In the genomic region with DNA sequence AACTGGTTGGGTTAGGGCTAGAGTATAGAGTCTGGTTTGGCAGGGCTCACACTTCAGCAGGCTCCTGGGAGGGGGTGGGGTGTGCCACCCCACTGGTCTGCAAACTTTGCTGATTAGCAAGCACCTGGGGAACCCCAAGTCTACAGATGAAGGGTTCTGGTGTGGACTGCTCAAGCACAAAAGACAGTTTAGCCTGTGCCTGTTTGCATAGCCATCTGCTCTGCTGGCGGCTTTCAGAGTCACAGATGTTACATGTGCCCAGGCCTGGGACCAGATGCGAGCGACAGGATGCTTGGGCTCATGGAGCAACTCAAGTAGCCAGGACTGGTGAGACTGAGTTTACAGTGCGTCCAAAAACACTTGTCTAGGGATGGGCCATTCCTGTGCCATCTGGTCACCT, we compare ENCODE assay signal across 9 mouse cellular contexts. TPM values are rescaled to one million over a fixed set of nuclear protein-coding genes. Genes with fewer than 3 reads are reported as not detected.
A peak's percentile ranks its signal among the peaks of the same experiment; 100 is the strongest.
DNase-seq lines count a peak whose midpoint lies in the region; ATAC-seq lines count a peak whose summit lies in the region.
"Had no signal": no experiment of that assay in that cellular context is flagged by ENCODE, and none has a peak within 500 bp of the region (broad histone marks: within the 10 kb centered on the region; RNA-seq: fewer than 3 reads in every experiment).

No protein-coding gene starts in this region.

- peaks cover 43% of the 10 kb centered on the region for H3K4me1 ChIP-seq in heart, embryonic 13.5 days
- H3K4me1 ChIP-seq in heart, embryonic 16.5 days (ENCODE audit: control insufficient read depth, insufficient read depth, low read length): peaks cover 17% of the 10 kb centered on the region
- peaks cover 47% of the 10 kb centered on the region for H3K4me1 ChIP-seq in neural tube, embryonic 15.5 days

- peak overlapping the region; percentile 81 for H3K27ac ChIP-seq in heart, embryonic 13.5 days (replicated peaks)
- peak overlapping the region; percentile 79 for H3K27ac ChIP-seq in heart, embryonic 16.5 days (ENCODE audit: low read length)
- peak overlapping the region; percentile 70 for H3K27ac ChIP-seq in neural tube, embryonic 15.5 days (replicated peaks)

- no peaks in the 10 kb centered on the region for H3K9me3 ChIP-seq in heart, embryonic 13.5 days
- H3K9me3 ChIP-seq in heart, embryonic 16.5 days (replicated peaks; ENCODE audit: control insufficient read depth, low read length): no peaks in the 10 kb centered on the region
- H3K9me3 ChIP-seq in neural tube, embryonic 15.5 days (replicated peaks): no peaks in the 10 kb centered on the region

- H3K4me3 ChIP-seq in heart, embryonic 13.5 days: no peak overlapping the region
- no peak overlapping the region for H3K4me3 ChIP-seq in heart, embryonic 16.5 days (ENCODE audit: low read length)
- no peak overlapping the region for H3K4me3 ChIP-seq in neural tube, embryonic 15.5 days (replicated peaks)
- H3K4me3 ChIP-seq: erythroblast, embryonic 14.5 days had no signal

- 63% methylated on average over 4 of the region's 4 CpGs for WGBS in heart, embryonic 13.5 days
- WGBS in heart, embryonic 16.5 days: 62% methylated on average over 4 of the region's 4 CpGs
- 45% methylated on average over 4 of the region's 4 CpGs for WGBS in neural tube, embryonic 15.5 days

- no peak for DNase-seq in heart, adult 9 months (ENCODE audit: low spot score in 2 of 2)
- DNase-seq in MN1 (ENCODE audit: low spot score): peak; percentile 72
- no peak for DNase-seq in urinary bladder, postnatal 25 days (ENCODE audit: low spot score)
- no peak for DNase-seq in adrenal gland, postnatal 36 days
- no peak for DNase-seq in frontal cortex, postnatal 36 days (ENCODE audit: low spot score in 2 of 2)

- no peak overlapping the region for H3K9ac ChIP-seq in heart, embryonic 13.5 days
- H3K9ac ChIP-seq in heart, embryonic 16.5 days (ENCODE audit: low read length): no peak overlapping the region
- H3K9ac ChIP-seq in neural tube, embryonic 15.5 days (replicated peaks): no peak overlapping the region

- H3K4me2 ChIP-seq in heart, embryonic 13.5 days: no peak overlapping the region
- 0 out of 2 replicates have a peak overlapping the region, but pooled peaks have one; percentile 3 for H3K4me2 ChIP-seq in heart, embryonic 16.5 days (ENCODE audit: low read depth, low read length)
- no peak overlapping the region for H3K4me2 ChIP-seq in neural tube, embryonic 15.5 days

- no peak for ATAC-seq in heart, embryonic 13.5 days (ENCODE audit: extremely low read depth, insufficient number of reproducible peaks, low FRiP score, low TSS enrichment)
- no peak; the same call in 1 of the 2 replicates for ATAC-seq in heart, embryonic 16.5 days (replicated peaks; ENCODE audit: extremely low read depth, insufficient read depth, low FRiP score)
- ATAC-seq in neural tube, embryonic 15.5 days (ENCODE audit: low FRiP score): no peak

- H3K36me3 ChIP-seq in heart, embryonic 13.5 days: no peaks in the 10 kb centered on the region
- H3K36me3 ChIP-seq in heart, embryonic 16.5 days (ENCODE audit: control insufficient read depth, insufficient read depth): no peaks in the 10 kb centered on the region
- H3K36me3 ChIP-seq in neural tube, embryonic 15.5 days: no peaks in the 10 kb centered on the region

- peaks cover 29% of the 10 kb centered on the region for H3K27me3 ChIP-seq in heart, embryonic 13.5 days (replicated peaks)
- H3K27me3 ChIP-seq in heart, embryonic 16.5 days (ENCODE audit: control insufficient read depth, insufficient read depth, low read length): peaks cover 14% of the 10 kb centered on the region
- H3K27me3 ChIP-seq in neural tube, embryonic 15.5 days (replicated peaks): peaks cover 9% of the 10 kb centered on the region

RNA-seq across cellular contexts. Expression of gene Ppp1r16b, which starts 8.3 kb away (rescaled TPM):
- polyA plus RNA-seq in heart, embryonic 13.5 days (2015; fragmentation: Nextera tagmentation; extraction: Ambion mirVana): 4.5 and 4.9 TPM in 2 replicates
- 7.1 and 8.2 TPM in 2 replicates for polyA plus RNA-seq in heart, embryonic 16.5 days (2015; fragmentation: Nextera tagmentation; extraction: Ambion mirVana)
- polyA plus RNA-seq in neural tube, embryonic 15.5 days (2015; fragmentation: Nextera tagmentation; extraction: Ambion mirVana): 25.3 and 26.6 TPM in 2 replicates
- 10 to 100 TPM in 1 of 2 experiments, 1 to 10 TPM in 1; 8.8 to 14.1 TPM for total RNA-seq in adrenal gland, postnatal 36 days (2021)

RNA-seq across cellular contexts. Expression of gene Actr5, which starts 48.8 kb away (rescaled TPM):
- polyA plus RNA-seq in heart, embryonic 13.5 days (2015; fragmentation: Nextera tagmentation; extraction: Ambion mirVana): 7.2 and 7.6 TPM in 2 replicates
- polyA plus RNA-seq in heart, embryonic 16.5 days (2015; fragmentation: Nextera tagmentation; extraction: Ambion mirVana): 5.6 and 6.1 TPM in 2 replicates
- 11.4 TPM in 2 replicates for polyA plus RNA-seq in neural tube, embryonic 15.5 days (2015; fragmentation: Nextera tagmentation; extraction: Ambion mirVana)
- 10 to 100 TPM; 11.0 to 11.9 TPM for total RNA-seq in adrenal gland, postnatal 36 days (2021)
